Mouse (Mus musculus) spleen, adult 18-20 months (tissue): ENCODE measurements at regions not wholly inside any gene's neighbourhood (a gene's known extent, or its start where the extent isn't known, plus 50 kb on each side); places are given as distances from the start of the nearest gene placed in this dataset.

Source experiments
- DNase-seq, 2 experiments: peaks; one replicate each; pipeline ENCODE4 v3.0.0; 2022; ENCODE audit warnings: mixed read lengths in 2 of 2

GRCm38 (mm10) chr7:79517581-79518337, 51.6 kb upstream of the Polg start:
- DNase-seq: no peak

DNA sequence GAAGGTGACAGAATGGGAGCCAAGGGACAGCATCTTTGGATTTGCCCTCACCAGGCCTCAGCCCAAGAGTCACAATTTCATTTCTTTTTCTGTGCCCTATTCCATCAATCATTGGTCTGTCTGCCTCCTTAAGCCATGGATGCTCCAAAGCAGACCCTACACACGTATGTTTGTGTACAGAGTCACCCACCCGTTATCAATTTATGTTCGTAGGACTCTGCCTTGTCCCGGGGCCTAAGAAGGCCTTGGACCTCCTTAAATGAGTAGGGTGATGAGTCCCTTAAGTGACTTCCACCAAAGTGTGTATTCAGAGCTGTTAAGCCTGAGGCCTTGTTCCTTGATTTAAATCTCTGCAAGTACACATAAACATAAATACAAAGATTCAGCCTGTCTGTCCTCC, 50.1 kb upstream of the Polg start:
- DNase-seq: no peak
